Mouse (Mus musculus): Measurements from ENCODE around the gene Ahcy. TPM values are rescaled to one million over a fixed set of nuclear protein-coding genes. Genes with fewer than 3 reads are reported as not detected.

Ahcy gene
- total and polyA plus RNA-seq, 2 experiments from 2014 or later, result 18.7 to 52.2 TPM

DNA sequence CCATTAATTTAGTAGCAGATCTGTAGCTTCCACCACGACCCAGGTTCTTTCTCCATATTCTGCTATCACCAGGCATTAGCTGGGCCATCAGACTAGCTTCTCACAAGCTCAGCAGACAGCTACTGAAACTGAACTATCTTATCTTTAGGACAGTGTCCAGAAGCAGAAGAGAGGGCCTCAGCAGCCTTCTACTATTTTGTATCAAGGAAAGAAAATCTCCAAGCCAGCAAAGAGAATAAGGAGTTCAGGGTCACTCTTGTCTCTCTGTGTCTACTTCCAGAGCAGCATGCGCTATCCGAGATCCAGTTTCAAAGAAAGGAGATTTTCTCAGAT is 17.4 kb upstream of the Ahcy start:
- no peak for ATAC-seq (ENCODE audit: insufficient read depth, low read depth)
- no peak for DNase-seq (ENCODE audit: low spot score)
- Histone ChIP-seq H3K27ac (ENCODE audit: low read depth) (no peak overlapping the region), H3K4me2 (ENCODE audit: low read depth, low read length) (no peak overlapping the region), H3K27me3 (ENCODE audit: control insufficient read depth, insufficient read depth, low read length) (no peaks in the 10 kb centered on the region), H3K4me3 (ENCODE audit: low read depth, low read length) (no peak overlapping the region), H3K9me3 (replicated peaks; ENCODE audit: control insufficient read depth, low read length) (no peaks in the 10 kb centered on the region), H3K4me1 (ENCODE audit: control insufficient read depth, insufficient read depth) (no peaks in the 10 kb centered on the region), H3K36me3 (replicated peaks; ENCODE audit: control insufficient read depth, insufficient read depth, low read length) (no peaks in the 10 kb centered on the region), H3K9ac (replicated peaks; ENCODE audit: low read depth, low read length) (no peak overlapping the region)
- WGBS, result 62% methylated on average over 3 of the region's 3 CpGs
- TF ChIP-seq EP300 (IDR thresholded peaks at IDR 0.05; ENCODE audit: low read depth) (no peak), CTCF (IDR thresholded peaks at IDR 0.05; ENCODE audit: low read depth) (no peak)

DNA sequence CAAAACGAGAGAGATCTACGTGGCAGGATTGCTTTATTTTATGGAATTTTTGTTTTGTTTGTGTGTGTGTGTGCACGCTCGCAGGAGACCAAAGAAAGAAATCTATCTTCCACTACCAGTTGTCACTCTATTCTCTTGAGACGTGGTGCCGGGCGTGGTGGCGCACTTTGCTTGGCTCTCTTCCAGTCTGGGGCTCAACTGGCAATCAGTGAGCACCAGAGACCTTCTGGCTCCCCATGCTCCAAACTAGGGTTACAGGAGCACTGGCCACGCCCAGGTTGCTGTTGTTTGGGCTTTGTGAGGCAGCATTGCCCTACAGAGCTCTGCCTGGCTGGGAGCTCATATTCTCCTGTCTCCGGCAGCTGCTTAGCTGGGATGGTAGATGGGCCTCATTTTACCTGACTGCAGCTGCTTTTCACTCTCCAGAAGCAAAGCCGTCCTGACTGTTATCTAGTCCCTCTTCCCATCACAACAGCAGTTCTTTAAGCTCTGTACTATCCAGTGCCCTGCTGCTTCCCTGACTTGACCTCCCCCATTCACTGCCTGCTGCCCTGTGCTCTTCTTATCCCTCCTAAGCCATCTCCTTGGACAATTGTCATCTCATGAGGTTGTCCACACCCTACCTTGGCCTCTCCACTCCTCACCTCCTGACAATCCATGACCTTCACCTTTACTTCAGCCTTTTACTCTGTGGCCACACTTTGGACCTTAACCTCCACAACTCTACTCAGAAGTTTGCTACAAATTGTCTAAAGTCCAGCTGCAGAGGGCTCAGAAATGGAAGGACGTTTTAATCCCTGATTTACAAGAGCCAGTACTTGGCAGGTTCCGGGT is 16.8 kb upstream of the Ahcy start:
- ATAC-seq (ENCODE audit: insufficient read depth, low read depth) (no peak), DNase-seq (ENCODE audit: low spot score) (no peak)
- 50% methylated on average over 13 of the region's 13 CpGs for WGBS
- H3K4me1 ChIP-seq (ENCODE audit: control insufficient read depth, insufficient read depth), result no peaks in the 10 kb centered on the region
- TF ChIP-seq EP300 (IDR thresholded peaks at IDR 0.05; ENCODE audit: low read depth), result no peak
- no peak for TF ChIP-seq CTCF (IDR thresholded peaks at IDR 0.05; ENCODE audit: low read depth)
- no peak overlapping the region for H3K9ac ChIP-seq (replicated peaks; ENCODE audit: low read depth, low read length)
- H3K36me3 ChIP-seq (replicated peaks; ENCODE audit: control insufficient read depth, insufficient read depth, low read length), result no peaks in the 10 kb centered on the region
- H3K4me2 ChIP-seq (ENCODE audit: low read depth, low read length), result no peak overlapping the region
- H3K4me3 ChIP-seq (ENCODE audit: low read depth, low read length), result no peak overlapping the region
- no peaks in the 10 kb centered on the region for H3K9me3 ChIP-seq (replicated peaks; ENCODE audit: control insufficient read depth, low read length)
- H3K27me3 ChIP-seq (ENCODE audit: control insufficient read depth, insufficient read depth, low read length), result no peaks in the 10 kb centered on the region
- no peak overlapping the region for H3K27ac ChIP-seq (ENCODE audit: low read depth)

DNA sequence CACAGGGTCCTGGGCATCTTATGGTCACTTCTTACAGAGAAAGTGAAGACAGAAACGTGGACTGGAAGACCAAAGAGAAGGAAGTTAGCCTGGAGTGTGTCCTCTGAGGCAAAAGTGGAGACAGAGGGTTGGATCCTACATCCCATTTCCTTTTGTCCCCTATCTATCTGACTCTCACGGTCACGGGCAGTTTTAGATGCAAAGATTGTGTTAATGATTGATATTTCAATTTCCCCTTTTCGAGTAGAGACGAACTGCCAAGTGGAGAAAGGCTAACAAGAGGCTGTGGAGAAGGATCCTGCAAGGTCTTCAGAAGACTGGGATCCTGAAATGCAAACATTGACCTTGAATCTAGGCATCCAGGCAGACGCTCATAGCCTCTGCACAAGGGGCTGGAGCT is 14.0 kb upstream of the Ahcy start:
- Histone ChIP-seq H3K27me3 (ENCODE audit: control insufficient read depth, insufficient read depth, low read length) (no peaks in the 10 kb centered on the region), H3K4me1 (ENCODE audit: control insufficient read depth, insufficient read depth) (no peaks in the 10 kb centered on the region), H3K27ac (ENCODE audit: low read depth) (no peak overlapping the region), H3K9me3 (replicated peaks; ENCODE audit: control insufficient read depth, low read length) (no peaks in the 10 kb centered on the region), H3K36me3 (replicated peaks; ENCODE audit: control insufficient read depth, insufficient read depth, low read length) (no peaks in the 10 kb centered on the region), H3K4me3 (ENCODE audit: low read depth, low read length) (no peak overlapping the region), H3K9ac (replicated peaks; ENCODE audit: low read depth, low read length) (no peak overlapping the region), H3K4me2 (ENCODE audit: low read depth, low read length) (no peak overlapping the region)
- no peak for DNase-seq (ENCODE audit: low spot score)
- TF ChIP-seq CTCF (IDR thresholded peaks at IDR 0.05; ENCODE audit: low read depth) (no peak), EP300 (IDR thresholded peaks at IDR 0.05; ENCODE audit: low read depth) (no peak)
- ATAC-seq (ENCODE audit: insufficient read depth, low read depth), result no peak
- 64% methylated on average over 6 of the region's 6 CpGs for WGBS

DNA sequence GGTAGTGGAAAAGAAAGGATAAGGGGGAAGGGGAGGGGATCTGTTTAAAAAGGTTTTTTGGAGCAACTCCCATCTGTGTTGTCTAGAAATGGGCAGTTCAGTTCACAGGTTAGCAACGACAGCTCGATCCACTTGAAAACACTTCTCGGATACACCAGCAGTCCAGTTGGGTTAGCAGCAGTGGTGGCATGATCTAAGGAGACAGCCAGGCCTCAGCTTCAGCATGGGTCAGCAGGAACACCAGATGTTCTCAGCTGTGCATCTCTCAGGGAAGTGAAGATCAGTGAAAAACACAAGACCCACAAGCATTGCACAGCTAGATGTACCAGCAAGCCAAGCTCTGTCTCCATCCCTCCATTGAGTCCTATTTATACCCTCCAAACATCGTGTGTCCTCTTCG is 12.0 kb upstream of the Ahcy start:
- Histone ChIP-seq H3K36me3 (replicated peaks; ENCODE audit: control insufficient read depth, insufficient read depth, low read length) (no peaks in the 10 kb centered on the region), H3K4me1 (ENCODE audit: control insufficient read depth, insufficient read depth) (no peaks in the 10 kb centered on the region), H3K4me2 (ENCODE audit: low read depth, low read length) (no peak overlapping the region), H3K9me3 (replicated peaks; ENCODE audit: control insufficient read depth, low read length) (no peaks in the 10 kb centered on the region), H3K27ac (ENCODE audit: low read depth) (no peak overlapping the region), H3K4me3 (ENCODE audit: low read depth, low read length) (no peak overlapping the region), H3K9ac (replicated peaks; ENCODE audit: low read depth, low read length) (no peak overlapping the region), H3K27me3 (ENCODE audit: control insufficient read depth, insufficient read depth, low read length) (no peaks in the 10 kb centered on the region)
- TF ChIP-seq CTCF (IDR thresholded peaks at IDR 0.05; ENCODE audit: low read depth), result no peak
- TF ChIP-seq EP300 (IDR thresholded peaks at IDR 0.05; ENCODE audit: low read depth), result no peak
- DNase-seq (ENCODE audit: low spot score) (no peak), ATAC-seq (ENCODE audit: insufficient read depth, low read depth) (no peak)
- 77% methylated on average over 5 of the region's 5 CpGs for WGBS

DNA sequence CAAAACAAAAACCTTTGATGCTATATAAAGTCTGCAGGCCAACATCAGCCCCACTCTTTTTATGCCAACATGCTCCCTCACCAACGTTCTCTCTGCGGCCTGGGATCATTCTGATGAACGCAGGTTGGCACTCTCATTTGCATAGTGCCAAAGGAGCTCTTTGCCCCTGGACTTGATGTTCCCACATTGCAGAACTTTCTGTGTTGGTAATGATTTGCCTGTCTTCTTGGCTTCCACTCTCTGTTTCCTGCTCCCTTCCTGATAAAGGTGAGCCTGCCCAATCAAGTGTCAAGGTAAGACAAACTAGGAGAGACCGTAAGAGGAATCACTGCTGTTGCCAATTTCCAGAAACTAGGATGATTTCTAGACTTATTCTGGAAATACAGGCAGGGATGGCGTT is 10.2 kb upstream of the Ahcy start:
- Histone ChIP-seq H3K4me2 (ENCODE audit: low read depth, low read length) (no peak overlapping the region), H3K27me3 (ENCODE audit: control insufficient read depth, insufficient read depth, low read length) (no peaks in the 10 kb centered on the region), H3K4me3 (ENCODE audit: low read depth, low read length) (no peak overlapping the region), H3K27ac (ENCODE audit: low read depth) (no peak overlapping the region), H3K9ac (replicated peaks; ENCODE audit: low read depth, low read length) (no peak overlapping the region), H3K36me3 (replicated peaks; ENCODE audit: control insufficient read depth, insufficient read depth, low read length) (no peaks in the 10 kb centered on the region), H3K4me1 (ENCODE audit: control insufficient read depth, insufficient read depth) (no peaks in the 10 kb centered on the region), H3K9me3 (replicated peaks; ENCODE audit: control insufficient read depth, low read length) (no peaks in the 10 kb centered on the region)
- DNase-seq (ENCODE audit: low spot score) (no peak), ATAC-seq (ENCODE audit: insufficient read depth, low read depth) (no peak)
- 79% methylated on average over 5 of the region's 5 CpGs for WGBS
- TF ChIP-seq CTCF (IDR thresholded peaks at IDR 0.05; ENCODE audit: low read depth) (no peak), EP300 (IDR thresholded peaks at IDR 0.05; ENCODE audit: low read depth) (no peak)
